Mouse (Mus musculus) MEL-GATA-1-ER (cell line): ENCODE results near the gene Prg4.

Experiments
- DNase-seq: peaks from one replicate; pipeline ENCODE4 v3.0.0-alpha.2; 2012; ENCODE audit warnings: low read depth; ENCODE audit errors: extremely low read depth

Prg4 gene

DNA sequence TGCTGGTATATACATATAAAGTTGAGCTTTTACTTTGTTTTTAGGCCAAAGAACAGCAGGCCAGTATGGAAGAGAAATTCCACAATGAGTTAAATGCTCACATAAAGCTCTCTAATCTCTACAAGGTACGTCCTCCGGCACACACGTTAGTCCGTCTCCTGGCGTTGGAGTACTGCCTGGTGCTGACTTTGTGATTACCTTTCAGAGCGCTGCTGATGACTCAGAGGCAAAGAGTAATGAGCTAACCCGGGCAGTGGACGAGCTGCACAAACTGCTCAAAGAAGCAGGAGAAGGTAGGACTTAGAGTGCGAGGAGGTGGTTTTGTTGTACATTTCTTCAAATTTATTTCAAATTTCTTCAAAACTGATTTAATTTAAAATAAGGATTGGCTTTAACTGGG is 58.7 kb downstream of the Prg4 start:
- no peak for DNase-seq

DNA sequence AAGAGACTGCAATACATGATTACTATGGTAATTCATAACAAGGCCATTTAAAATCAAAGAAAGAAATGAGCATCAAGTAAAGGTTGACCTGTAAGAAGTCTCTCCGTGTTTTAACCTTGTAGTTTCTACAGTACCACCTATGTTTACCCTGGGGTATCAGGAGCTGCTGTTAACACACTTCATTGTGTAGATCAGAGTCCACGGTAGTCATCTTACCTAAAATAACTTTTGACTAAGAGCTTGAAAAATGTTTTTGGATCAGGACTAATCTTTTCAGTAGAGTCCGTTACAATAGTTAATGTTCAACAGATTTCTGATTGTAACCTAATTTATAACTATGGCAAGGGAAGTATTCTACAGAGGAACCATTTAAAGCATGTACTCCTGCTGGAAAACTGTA is 61.4 kb downstream of the Prg4 start:
- DNase-seq = no peak

DNA sequence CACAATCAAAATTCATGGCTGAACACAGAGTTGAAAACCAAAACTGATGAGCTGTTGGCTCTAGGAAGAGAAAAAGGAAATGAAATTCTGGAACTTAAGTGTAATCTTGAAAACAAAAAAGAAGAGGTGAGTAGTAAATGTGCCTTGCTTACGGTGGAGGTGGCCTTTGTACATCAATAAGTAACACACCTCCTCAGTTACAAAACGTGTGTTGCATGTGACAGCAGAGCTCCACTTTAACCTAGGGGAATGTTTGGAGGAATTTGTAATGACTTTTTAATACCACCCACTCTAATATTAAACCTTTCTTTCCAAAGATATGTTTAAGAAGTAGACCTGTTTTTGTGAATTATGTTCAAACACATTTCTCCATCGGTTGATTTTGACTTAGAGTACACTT is 62.1 kb downstream of the Prg4 start:
- DNase-seq = no peak
